10 mouse cellular contexts compared by ENCODE assay signal in genomic region chr3:101354490-101354889, GRCm38 (mm10). TPM values are rescaled to one million over a fixed set of nuclear protein-coding genes. Genes with fewer than 3 reads are reported as not detected.
A peak's percentile ranks its signal among the peaks of the same experiment; 100 is the strongest.
DNase-seq lines count a peak whose midpoint lies in the region; ATAC-seq and TF ChIP-seq lines count a peak whose summit lies in the region.
"Had no signal": no experiment of that assay in that cellular context is flagged by ENCODE, and none has a peak within 500 bp of the region (broad histone marks: within the 10 kb centered on the region; RNA-seq: fewer than 3 reads in every experiment).

No protein-coding gene starts in this region.

- DNase-seq in stomach, postnatal 0 days (ENCODE audit: low spot score): no peak
- peak; percentile 52 to 63 for DNase-seq in heart, postnatal 14 days
- DNase-seq in urinary bladder, postnatal 4 days (ENCODE audit: low spot score in 2 of 2): no peak
- no peak for DNase-seq in layer of hippocampus, postnatal 10 days (ENCODE audit: low spot score in 2 of 2)
- no peak for DNase-seq in lung, adult 2 months
- DNase-seq: thymus, postnatal 36 days had no signal

- H3K27me3 ChIP-seq in stomach, embryonic 14.5 days (ENCODE audit: control insufficient read depth, insufficient read depth, low read length): no peaks in the 10 kb centered on the region
- H3K27me3 ChIP-seq in stomach, postnatal 0 days (ENCODE audit: control insufficient read depth, insufficient read depth, low read length): no peaks in the 10 kb centered on the region
- H3K27me3 ChIP-seq in stomach, embryonic 15.5 days (replicated peaks): no peaks in the 10 kb centered on the region
- H3K27me3 ChIP-seq: neural tube, embryonic 13.5 days had no signal

- H3K4me3 ChIP-seq in stomach, embryonic 14.5 days (ENCODE audit: low read depth, low read length): no peak overlapping the region
- H3K4me3 ChIP-seq in stomach, postnatal 0 days (ENCODE audit: low read depth, low read length): no peak overlapping the region
- no peak overlapping the region for H3K4me3 ChIP-seq in stomach, embryonic 15.5 days (replicated peaks)
- no peak overlapping the region for H3K4me3 ChIP-seq in lung, adult 2 months (replicated peaks; ENCODE audit: extremely low read depth, low read depth, low read length)
- H3K4me3 ChIP-seq: neural tube, embryonic 13.5 days had no signal

- no peak overlapping the region for H3K27ac ChIP-seq in stomach, embryonic 14.5 days (ENCODE audit: low read length)
- no peak overlapping the region for H3K27ac ChIP-seq in stomach, postnatal 0 days (replicated peaks)
- no peak overlapping the region for H3K27ac ChIP-seq in stomach, embryonic 15.5 days
- H3K27ac ChIP-seq: neural tube, embryonic 13.5 days had no signal

- 0 out of 2 replicates have a peak, but pooled peaks have one; percentile 54 for ATAC-seq in stomach, embryonic 14.5 days (ENCODE audit: insufficient number of reproducible peaks, insufficient read depth, low FRiP score, low read depth)
- ATAC-seq in stomach, postnatal 0 days (ENCODE audit: low FRiP score, low TSS enrichment): no peak
- ATAC-seq in common myeloid progenitor, adult 5-6 weeks (replicated peaks; ENCODE audit: low read depth, poor library complexity, severe bottlenecking): peak; percentile 67
- peak; percentile 82; the same call in 1 of the 2 replicates for ATAC-seq in stomach, embryonic 15.5 days (ENCODE audit: insufficient read depth, low FRiP score, low read depth)

- no peak for TF ChIP-seq EP300 in stomach, postnatal 0 days (optimal IDR thresholded peaks at IDR 0.05)

- peaks cover 3% of the 10 kb centered on the region; the same call in 1 of the 2 replicates for H3K4me1 ChIP-seq in stomach, embryonic 14.5 days (ENCODE audit: control insufficient read depth, insufficient read depth, low read length)
- H3K4me1 ChIP-seq in stomach, postnatal 0 days (replicated peaks; ENCODE audit: control insufficient read depth, insufficient read depth): no peaks in the 10 kb centered on the region; the same call in 1 of the 2 replicates
- no peaks in the 10 kb centered on the region for H3K4me1 ChIP-seq in stomach, embryonic 15.5 days
- no peaks in the 10 kb centered on the region for H3K4me1 ChIP-seq in lung, adult 2 months (ENCODE audit: control insufficient read depth, insufficient read depth, low read length)

- H3K9ac ChIP-seq in stomach, embryonic 14.5 days (replicated peaks; ENCODE audit: low read depth, low read length): no peak overlapping the region
- no peak overlapping the region for H3K9ac ChIP-seq in stomach, postnatal 0 days (ENCODE audit: low read length)
- no peak overlapping the region for H3K9ac ChIP-seq in stomach, embryonic 15.5 days
- H3K9ac ChIP-seq: neural tube, embryonic 13.5 days had no signal

- H3K4me2 ChIP-seq in stomach, embryonic 14.5 days (replicated peaks; ENCODE audit: low read depth, low read length): no peak overlapping the region
- H3K4me2 ChIP-seq in stomach, postnatal 0 days (replicated peaks; ENCODE audit: low read depth): no peak overlapping the region
- H3K4me2 ChIP-seq in stomach, embryonic 15.5 days: no peak overlapping the region
- H3K4me2 ChIP-seq: neural tube, embryonic 13.5 days had no signal

- H3K9me3 ChIP-seq in stomach, embryonic 14.5 days (ENCODE audit: control insufficient read depth, low read depth, low read length): no peaks in the 10 kb centered on the region
- H3K9me3 ChIP-seq in stomach, postnatal 0 days (ENCODE audit: control insufficient read depth, low read length): no peaks in the 10 kb centered on the region
- H3K9me3 ChIP-seq in stomach, embryonic 15.5 days: no peaks in the 10 kb centered on the region
- H3K9me3 ChIP-seq: neural tube, embryonic 13.5 days had no signal

- no peak for TF ChIP-seq POLR2A in lung, adult 2 months (IDR thresholded peaks at IDR 0.05; ENCODE audit: borderline replicate concordance, extremely low read depth, low read depth, low read length)

- intact Hi-C loops in heart, postnatal 14 days (cut with DNase I): no loop called here

- no peaks in the 10 kb centered on the region for H3K36me3 ChIP-seq in stomach, embryonic 14.5 days (ENCODE audit: control insufficient read depth, insufficient read depth, low read length)
- no peaks in the 10 kb centered on the region for H3K36me3 ChIP-seq in stomach, postnatal 0 days (ENCODE audit: control insufficient read depth, insufficient read depth, low read length)
- no peaks in the 10 kb centered on the region for H3K36me3 ChIP-seq in stomach, embryonic 15.5 days
- H3K36me3 ChIP-seq: neural tube, embryonic 13.5 days had no signal

- TF ChIP-seq CTCF in stomach, postnatal 0 days (IDR thresholded peaks at IDR 0.05; ENCODE audit: low read depth): no peak
- no peak for TF ChIP-seq CTCF in lung, adult 2 months (IDR thresholded peaks at IDR 0.05; ENCODE audit: insufficient read depth, low read length)

RNA-seq across cellular contexts. Expression of gene Igsf3, which starts 22.4 kb away (rescaled TPM):
- 30.0 and 30.7 TPM in 2 replicates for polyA plus RNA-seq in stomach, embryonic 14.5 days (2014; fragmentation: Nextera tagmentation; extraction: Ambion mirVana)
- 12.4 and 13.6 TPM in 2 replicates for polyA plus RNA-seq in stomach, postnatal 0 days (2015; fragmentation: Nextera tagmentation; extraction: Ambion mirVana)
- total RNA-seq in common myeloid progenitor, adult 5-6 weeks (2017): 3.4 and 3.6 TPM in 2 replicates
- total RNA-seq in heart, postnatal 14 days (2021): 10 to 100 TPM; 14.9 to 16.8 TPM
- 32.0 and 37.0 TPM in 2 replicates for polyA plus RNA-seq in stomach, embryonic 15.5 days (2015; fragmentation: Nextera tagmentation; extraction: Ambion mirVana)
- total RNA-seq in layer of hippocampus, postnatal 10 days (2021): 10 to 100 TPM; 57.3 to 57.7 TPM
- polyA plus RNA-seq in lung, adult 2 months (2012; rRNA removed): 7.3 and 8.0 TPM in 2 replicates

Comparison
In these comparisons a context has a peak if more than half of its experiments do, and no peak if none do; other contexts are left out.
1. DNase-seq: peak in heart, postnatal 14 days (2 of 2); none in stomach, postnatal 0 days (single experiment), urinary bladder, postnatal 4 days (0 of 2), layer of hippocampus, postnatal 10 days (0 of 2) and lung, adult 2 months (single experiment).